Comparison of ENCODE assay signal across 8 mouse cellular contexts in genomic region chr5:124922356-124923352, GRCm38 (mm10).
DNase-seq lines count a peak whose midpoint lies in the region; ATAC-seq and TF ChIP-seq lines count a peak whose summit lies in the region.

No protein-coding gene starts in this region.

- DNase-seq in heart, adult 8-10 months (ENCODE audit: low spot score): peak; percentile 13
- no peak for DNase-seq in heart, embryonic 10.5 days (ENCODE audit: low spot score)
- DNase-seq in ZHBTc4 (ENCODE audit: low read depth, low spot score): peak; percentile 83
- DNase-seq in frontal cortex, postnatal 10 days (ENCODE audit: low spot score in 2 of 2): peak; percentile 45 to 61
- peak; percentile 51 for DNase-seq in kidney, postnatal 0 days (ENCODE audit: low spot score)
- peak; percentile 41 for DNase-seq in thymus, postnatal 4 days
- no peak for DNase-seq in gastrocnemius, adult 18-20 months (ENCODE audit: low spot score)

- peak overlapping the region; percentile 10; the same call in 1 of the 2 replicates for H3K4me2 ChIP-seq in kidney, postnatal 0 days (ENCODE audit: low read length)
- H3K4me2 ChIP-seq in midbrain, embryonic 12.5 days (replicated peaks): peak overlapping the region; percentile 19

- peaks cover 6% of the 10 kb centered on the region; the same call in 1 of the 2 replicates for H3K27me3 ChIP-seq in heart, embryonic 10.5 days (ENCODE audit: insufficient read depth, poor library complexity, severe bottlenecking)
- H3K27me3 ChIP-seq in kidney, postnatal 0 days (ENCODE audit: insufficient read depth, low read length): no peaks in the 10 kb centered on the region
- no peaks in the 10 kb centered on the region for H3K27me3 ChIP-seq in midbrain, embryonic 12.5 days

- H3K4me1 ChIP-seq in heart, embryonic 10.5 days: peaks cover 15% of the 10 kb centered on the region
- 0 out of 2 replicates have a peak, but pooled peaks cover 7% of the 10 kb centered on the region for H3K4me1 ChIP-seq in kidney, postnatal 0 days (replicated peaks; ENCODE audit: insufficient read depth, low read length)
- peaks cover 24% of the 10 kb centered on the region for H3K4me1 ChIP-seq in midbrain, embryonic 12.5 days

- 33% methylated on average over 18 of the region's 18 CpGs for WGBS in heart, embryonic 10.5 days
- 16% methylated on average over 18 of the region's 18 CpGs for WGBS in kidney, postnatal 0 days
- WGBS in midbrain, embryonic 12.5 days: 26% methylated on average over 18 of the region's 18 CpGs

- H3K27ac ChIP-seq in heart, embryonic 10.5 days: no peak overlapping the region; the same call in 1 of the 2 replicates
- no peak overlapping the region for H3K27ac ChIP-seq in kidney, postnatal 0 days
- H3K27ac ChIP-seq in midbrain, embryonic 12.5 days (replicated peaks): peak overlapping the region; percentile 93

- no peak for ATAC-seq in kidney, postnatal 0 days (replicated peaks; ENCODE audit: low FRiP score, low read depth)
- ATAC-seq in midbrain, embryonic 12.5 days (ENCODE audit: low FRiP score, low read depth): peak; percentile 73

- H3K9me3 ChIP-seq in heart, embryonic 10.5 days: no peaks in the 10 kb centered on the region
- H3K9me3 ChIP-seq in kidney, postnatal 0 days (replicated peaks; ENCODE audit: low read length): no peaks in the 10 kb centered on the region
- H3K9me3 ChIP-seq in midbrain, embryonic 12.5 days: 0 out of 2 replicates have a peak, but pooled peaks cover 5% of the 10 kb centered on the region

- no peaks in the 10 kb centered on the region for H3K36me3 ChIP-seq in heart, embryonic 10.5 days
- no peaks in the 10 kb centered on the region for H3K36me3 ChIP-seq in kidney, postnatal 0 days (ENCODE audit: insufficient read depth, low read length)
- H3K36me3 ChIP-seq in midbrain, embryonic 12.5 days: no peaks in the 10 kb centered on the region

- H3K9ac ChIP-seq in kidney, postnatal 0 days (ENCODE audit: low read depth, low read length): no peak overlapping the region
- H3K9ac ChIP-seq in midbrain, embryonic 12.5 days (replicated peaks): no peak overlapping the region

- no peak for TF ChIP-seq CTCF in kidney, postnatal 0 days (IDR thresholded peaks at IDR 0.05; ENCODE audit: low read depth)

- no peak overlapping the region; the same call in 1 of the 2 replicates for H3K4me3 ChIP-seq in heart, embryonic 10.5 days
- H3K4me3 ChIP-seq in kidney, postnatal 0 days (replicated peaks; ENCODE audit: low read depth, low read length): no peak overlapping the region
- no peak overlapping the region for H3K4me3 ChIP-seq in midbrain, embryonic 12.5 days

Comparison
In these comparisons a context has a peak if more than half of its experiments do, and no peak if none do; other contexts are left out.
1. DNase-seq: peak in heart, adult 8-10 months (single experiment), ZHBTc4 (single experiment), frontal cortex, postnatal 10 days (2 of 2), kidney, postnatal 0 days (single experiment) and thymus, postnatal 4 days (single experiment); none in heart, embryonic 10.5 days (single experiment) and gastrocnemius, adult 18-20 months (single experiment).